Comparison of ENCODE assay signal across 1 mouse cellular context in genomic region chr4:154877864-154878548, GRCm38 (mm10).
TF ChIP-seq lines count a peak whose summit lies in the region.

No protein-coding gene starts in this region.

TF ChIP-seq in CH12.LX, 34 proteins besides CTCF, POLR2A, EP300 and RAD21:
- TF ChIP-seq MEF2A (IDR thresholded peaks at IDR 0.05; ENCODE audit: borderline replicate concordance, low read depth, low read length) (no peak), GABPA (IDR thresholded peaks at IDR 0.05; ENCODE audit: insufficient replicate concordance, low read depth, low read length) (no peak), USF2 (conservative IDR thresholded peaks at IDR 0.05; ENCODE audit: low read depth, low read length) (no peak), PAX5 (IDR thresholded peaks at IDR 0.05; ENCODE audit: low read length) (no peak), SMC3 (IDR thresholded peaks at IDR 0.05; ENCODE audit: low read depth, low read length) (peak; percentile 90), SIN3A (IDR thresholded peaks at IDR 0.05; ENCODE audit: low read length) (peak; percentile 47; the same call in 1 of the 2 replicates), ZMIZ1 (IDR thresholded peaks at IDR 0.05; ENCODE audit: low read depth, low read length) (0 out of 2 replicates have a peak, but pooled peaks have one; percentile 34), NELFE (IDR thresholded peaks at IDR 0.05; ENCODE audit: low read depth, low read length) (peak; percentile 77), POLR2AphosphoS2 (IDR thresholded peaks at IDR 0.05; ENCODE audit: low read depth, low read length) (no peak), ZNF384 (IDR thresholded peaks at IDR 0.05; ENCODE audit: low read depth, low read length) (no peak), ELF1 (IDR thresholded peaks at IDR 0.05; ENCODE audit: low read depth, low read length) (peak; percentile 85), NRF1 (IDR thresholded peaks at IDR 0.05; ENCODE audit: low read depth, low read length) (no peak), TBP (conservative IDR thresholded peaks at IDR 0.05; ENCODE audit: low read depth, low read length) (peak; percentile 75), ZKSCAN1 (IDR thresholded peaks at IDR 0.05; ENCODE audit: borderline replicate concordance, low read depth, low read length) (no peak), CHD1 (IDR thresholded peaks at IDR 0.05; ENCODE audit: low read depth, low read length) (no peak; the same call in 1 of the 2 replicates), MAZ (IDR thresholded peaks at IDR 0.05; ENCODE audit: low read depth, low read length) (0 out of 2 replicates have a peak, but pooled peaks have one; percentile 40), E2F4 (IDR thresholded peaks at IDR 0.05; ENCODE audit: insufficient replicate concordance, low read depth, low read length) (no peak), CHD2 (IDR thresholded peaks at IDR 0.05; ENCODE audit: low read length) (0 out of 2 replicates have a peak, but pooled peaks have one; percentile 24), RCOR1 (conservative IDR thresholded peaks at IDR 0.05; ENCODE audit: low read depth, low read length) (no peak), TCF12 (IDR thresholded peaks at IDR 0.05; ENCODE audit: low read depth, low read length) (peak; percentile 60; the same call in 1 of the 2 replicates), MYC (IDR thresholded peaks at IDR 0.05; ENCODE audit: low read depth, low read length) (peak; percentile 32; the same call in 1 of the 2 replicates), IRF4 (IDR thresholded peaks at IDR 0.05; ENCODE audit: low read depth, low read length) (no peak; the same call in 1 of the 2 replicates), MAFK (IDR thresholded peaks at IDR 0.05; ENCODE audit: insufficient replicate concordance, low read length) (no peak), KAT2A (IDR thresholded peaks at IDR 0.05; ENCODE audit: insufficient replicate concordance, low read length) (no peak), HCFC1 (IDR thresholded peaks at IDR 0.05; ENCODE audit: low read depth, low read length) (peak; percentile 71), ZC3H11A (IDR thresholded peaks at IDR 0.05; ENCODE audit: low read depth, low read length) (peak; percentile 31; the same call in 1 of the 2 replicates), ETS1 (conservative IDR thresholded peaks at IDR 0.05; ENCODE audit: low read depth, low read length) (no peak), USF1 (IDR thresholded peaks at IDR 0.05; ENCODE audit: low read depth, low read length) (no peak), MXI1 (IDR thresholded peaks at IDR 0.05; ENCODE audit: low read depth, low read length) (peak; percentile 62; the same call in 1 of the 2 replicates), MAX (IDR thresholded peaks at IDR 0.05; ENCODE audit: low read length) (no peak), JUN (IDR thresholded peaks at IDR 0.05; ENCODE audit: insufficient read depth, low read depth, low read length) (no peak)
